In the genomic region with DNA sequence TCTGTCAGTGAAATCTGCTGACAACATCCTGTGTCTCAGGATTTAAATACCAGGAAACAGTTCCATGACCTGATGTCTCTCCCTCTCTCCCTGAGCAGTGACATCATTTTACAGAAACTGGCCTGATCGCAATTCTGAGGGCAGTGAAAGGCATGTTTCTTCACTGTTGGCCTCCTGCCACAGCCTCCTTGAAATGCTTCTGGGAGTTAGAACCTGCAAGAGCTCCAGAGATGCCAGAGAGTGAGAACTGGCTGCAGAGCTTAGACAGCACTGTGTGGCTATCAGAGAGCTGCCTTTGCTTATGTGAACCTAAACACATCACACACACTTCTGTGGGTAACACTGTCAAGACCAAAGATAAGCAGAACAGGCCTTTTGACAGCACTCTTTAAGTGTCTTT, we compare ENCODE assay signal across 11 mouse cellular contexts.
DNase-seq lines count a peak whose midpoint lies in the region; ATAC-seq and TF ChIP-seq lines count a peak whose summit lies in the region.
"Had no signal": no experiment of that assay in that cellular context is flagged by ENCODE, and none has a peak within 500 bp of the region (broad histone marks: within the 10 kb centered on the region; RNA-seq: fewer than 3 reads in every experiment).

No protein-coding gene starts in this region.

- H3K27ac ChIP-seq in cerebellum, adult 2 months (ENCODE audit: insufficient read depth, low read length) = peak overlapping the region; percentile 78
- peak overlapping the region; percentile 54; the same call in 1 of the 2 replicates for H3K27ac ChIP-seq in heart, embryonic 10.5 days
- no peak overlapping the region for H3K27ac ChIP-seq in thymus, adult 2 months (ENCODE audit: control insufficient read depth, insufficient read depth, low read length)
- H3K27ac ChIP-seq: embryonic facial prominence, embryonic 15.5 days; limb, embryonic 15.5 days had no signal

- TF ChIP-seq POLR2A in cerebellum, adult 2 months (IDR thresholded peaks at IDR 0.05; ENCODE audit: borderline replicate concordance, insufficient read depth, low read length) = no peak
- no peak for TF ChIP-seq POLR2A in thymus, adult 2 months (IDR thresholded peaks at IDR 0.05; ENCODE audit: control insufficient read depth, extremely low read depth, insufficient read depth, low read length, poor library complexity)

- peaks cover 9% of the 10 kb centered on the region; the same call in 1 of the 2 replicates for H3K36me3 ChIP-seq in heart, embryonic 10.5 days
- no peaks in the 10 kb centered on the region for H3K36me3 ChIP-seq in thymus, adult 2 months (ENCODE audit: control insufficient read depth, insufficient read depth, low read length)
- H3K36me3 ChIP-seq: embryonic facial prominence, embryonic 15.5 days; limb, embryonic 15.5 days had no signal

- no peak overlapping the region for H3K4me3 ChIP-seq in cerebellum, adult 2 months (replicated peaks; ENCODE audit: insufficient read depth, low read depth, low read length)
- no peak overlapping the region for H3K4me3 ChIP-seq in heart, embryonic 10.5 days
- H3K4me3 ChIP-seq in thymus, adult 2 months (ENCODE audit: control insufficient read depth, insufficient read depth, low read length) = no peak overlapping the region
- H3K4me3 ChIP-seq: embryonic facial prominence, embryonic 15.5 days; limb, embryonic 15.5 days had no signal

- no peak for ATAC-seq in inflammation-experienced regulatory T-cells, adult 6 months
- ATAC-seq: Patski had no signal

- no peaks in the 10 kb centered on the region for H3K27me3 ChIP-seq in cerebellum, adult 2 months (ENCODE audit: control insufficient read depth, insufficient read depth, low read length)
- no peaks in the 10 kb centered on the region for H3K27me3 ChIP-seq in heart, embryonic 10.5 days (ENCODE audit: insufficient read depth, poor library complexity, severe bottlenecking)
- no peaks in the 10 kb centered on the region for H3K27me3 ChIP-seq in thymus, adult 2 months (ENCODE audit: control insufficient read depth, insufficient read depth, low read length)
- H3K27me3 ChIP-seq: embryonic facial prominence, embryonic 15.5 days; limb, embryonic 15.5 days; Patski had no signal

- no peaks in the 10 kb centered on the region for H3K9me3 ChIP-seq in heart, embryonic 10.5 days
- H3K9me3 ChIP-seq: embryonic facial prominence, embryonic 15.5 days; limb, embryonic 15.5 days had no signal

- no peak for TF ChIP-seq CTCF in cerebellum, adult 2 months (IDR thresholded peaks at IDR 0.05; ENCODE audit: borderline replicate concordance, insufficient read depth, low read depth, low read length)
- TF ChIP-seq CTCF in thymus, adult 2 months (IDR thresholded peaks at IDR 0.05; ENCODE audit: borderline replicate concordance, control insufficient read depth, extremely low read depth, insufficient read depth, low read length, poor library complexity) = no peak

- WGBS in cerebellum, adult 2 months = 4% methylated on average over 1 of the region's 1 CpGs
- WGBS in heart, embryonic 10.5 days = 16% methylated on average over 1 of the region's 1 CpGs
- WGBS in thymus, adult 2 months = 72% methylated on average over 1 of the region's 1 CpGs

- DNase-seq in layer of hippocampus, postnatal 10 days (ENCODE audit: low spot score in 2 of 2) = peak; percentile 36 to 37
- DNase-seq in layer of hippocampus, postnatal 25 days (ENCODE audit: extremely low spot score in 1 of 2, low spot score in 1 of 2) = no peak
- peak; percentile 64 to 74 for DNase-seq in cerebellum, adult 2 months
- peak; percentile 91 for DNase-seq in heart, embryonic 10.5 days (ENCODE audit: low spot score)
- peak; percentile 55 to 65 for DNase-seq in lung, postnatal 4 days
- DNase-seq in thymus, adult 2 months = no peak
- DNase-seq in kidney, postnatal 36 days = no peak

- peaks cover 19% of the 10 kb centered on the region; the same call in 1 of the 2 replicates for H3K4me1 ChIP-seq in cerebellum, adult 2 months (ENCODE audit: control insufficient read depth, insufficient read depth, low read length)
- H3K4me1 ChIP-seq in heart, embryonic 10.5 days = peaks cover 34% of the 10 kb centered on the region
- H3K4me1 ChIP-seq in thymus, adult 2 months (replicated peaks; ENCODE audit: control insufficient read depth, insufficient read depth, low read length) = peaks cover 4% of the 10 kb centered on the region; the same call in 1 of the 2 replicates
- H3K4me1 ChIP-seq: embryonic facial prominence, embryonic 15.5 days had no signal

Comparison
In these comparisons a context has a peak if more than half of its experiments do, and no peak if none do; other contexts are left out.
1. DNase-seq: peak in layer of hippocampus, postnatal 10 days (2 of 2), cerebellum, adult 2 months (2 of 2), heart, embryonic 10.5 days (single experiment) and lung, postnatal 4 days (2 of 2); none in layer of hippocampus, postnatal 25 days (0 of 2), thymus, adult 2 months (single experiment) and kidney, postnatal 36 days (0 of 2).